Mouse (Mus musculus) forebrain, embryonic 14.5 days (tissue): Measurements from ENCODE around the gene Lpin3. TPM values are rescaled to one million over a fixed set of nuclear protein-coding genes. Genes with fewer than 3 reads are reported as not detected.
A peak's percentile ranks its signal among the peaks of the same experiment; 100 is the strongest.

Source experiments
- ATAC-seq: fragments of 200-750 bp; cut with Nextera tagmentation; 2 replicates; pipeline ENCODE4 v1.8.0; 2017; ENCODE audit warnings: mild to moderate bottlenecking, moderate library complexity
- DNase-seq: peaks from one replicate; pipeline ENCODE4 v3.0.0-alpha.2; 2015; ENCODE audit warnings: low spot score
- H3K27ac ChIP-seq: fragments of 300-500 bp; sonication (generic); 2 replicates; pipeline ENCODE4 v1.5.1; 2014; ENCODE audit warnings: low read depth, mild to moderate bottlenecking, control low read depth, low read length, moderate library complexity
- H3K27me3 ChIP-seq: fragments of 300-500 bp; sonication (generic); replicated peaks from 2 replicates; pipeline ENCODE4 v1.6.1; 2014; ENCODE audit warnings: low read length, control low read depth, mixed read lengths; ENCODE audit not compliant: control insufficient read depth, insufficient read depth
- H3K36me3 ChIP-seq: fragments of 300-500 bp; sonication (generic); 2 replicates; pipeline ENCODE4 v1.6.1; 2014; ENCODE audit warnings: low read length, control low read depth; ENCODE audit not compliant: control insufficient read depth, insufficient read depth
- H3K4me1 ChIP-seq: fragments of 300-500 bp; sonication (generic); 2 replicates; pipeline ENCODE4 v1.6.1; 2014; ENCODE audit warnings: antibody characterized with exemption, low read length, control low read depth; ENCODE audit not compliant: control insufficient read depth, insufficient read depth
- H3K4me2 ChIP-seq: fragments of 300-500 bp; sonication (generic); 2 replicates; pipeline ENCODE4 v1.6.1; 2014; ENCODE audit warnings: mild to moderate bottlenecking, control low read depth, low read length
- H3K4me3 ChIP-seq: fragments of 300-500 bp; sonication (generic); 2 replicates; pipeline ENCODE4 v1.5.1; 2014; ENCODE audit warnings: low read depth, low read length, control low read depth
- H3K9ac ChIP-seq: fragments of 300-500 bp; sonication (generic); 2 replicates; pipeline ENCODE4 v1.6.1; 2014; ENCODE audit warnings: mild to moderate bottlenecking, low read length, control low read depth, moderate library complexity
- H3K9me3 ChIP-seq: fragments of 300-500 bp; sonication (generic); replicated peaks from 2 replicates; pipeline ENCODE4 v1.6.1; 2016; ENCODE audit warnings: low read length, control low read depth, mixed read lengths; ENCODE audit not compliant: control insufficient read depth
- WGBS: fragments of 180-500 bp; shearing (Covaris S2); extraction: QIAGEN DNeasy Blood & Tissue Kit; methylation state at CpG from one replicate; pipeline ENCODE4 v1.1.7; 2014; 5-methylcytosine and 5-hydroxymethylcytosine counted together
- polyA plus RNA-seq: library from polyadenylated mRNA; unstranded; fragments of >200 nt; fragmentation: Nextera tagmentation; extraction: Ambion mirVana; gene quantifications from 2 replicates; pipeline ENCODE4 v1.2.1, GENCODE M21; 2014

The Lpin3 gene
- polyA plus RNA-seq, 1 experiment from 2014 or later, result 0.08 TPM

DNA sequence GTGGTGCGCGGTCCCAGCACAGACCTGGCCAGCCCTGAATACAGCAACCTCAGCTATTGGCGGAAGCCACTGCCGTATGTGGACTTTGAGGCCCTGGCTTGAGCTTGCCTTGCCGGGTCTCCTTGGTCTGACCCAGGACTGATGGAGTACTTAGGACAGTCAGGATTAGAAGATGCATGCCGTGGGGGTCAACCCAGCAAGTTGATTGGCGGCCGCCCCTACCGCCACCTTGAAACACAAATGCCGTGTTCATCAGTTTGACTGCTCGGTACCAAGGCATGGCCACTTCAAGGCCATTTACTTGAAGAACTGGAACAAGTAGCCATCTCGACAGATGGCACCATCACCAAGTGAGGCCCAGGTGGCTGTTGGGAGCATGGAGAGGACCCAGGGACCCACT lies 24.8 kb downstream of the Lpin3 start:
- H3K9ac ChIP-seq, result no peak overlapping the region
- H3K36me3 ChIP-seq, result no peaks in the 10 kb centered on the region
- H3K4me1 ChIP-seq, result no peaks in the 10 kb centered on the region
- H3K4me3 ChIP-seq, result no peak overlapping the region
- no peak overlapping the region for H3K4me2 ChIP-seq
- H3K9me3 ChIP-seq, result no peaks in the 10 kb centered on the region
- H3K27ac ChIP-seq, result no peak overlapping the region
- DNase-seq (no peak), ATAC-seq (no peak)
- peaks cover 3% of the 10 kb centered on the region for H3K27me3 ChIP-seq
- WGBS, result 97% methylated on average over 12 of the region's 12 CpGs

DNA sequence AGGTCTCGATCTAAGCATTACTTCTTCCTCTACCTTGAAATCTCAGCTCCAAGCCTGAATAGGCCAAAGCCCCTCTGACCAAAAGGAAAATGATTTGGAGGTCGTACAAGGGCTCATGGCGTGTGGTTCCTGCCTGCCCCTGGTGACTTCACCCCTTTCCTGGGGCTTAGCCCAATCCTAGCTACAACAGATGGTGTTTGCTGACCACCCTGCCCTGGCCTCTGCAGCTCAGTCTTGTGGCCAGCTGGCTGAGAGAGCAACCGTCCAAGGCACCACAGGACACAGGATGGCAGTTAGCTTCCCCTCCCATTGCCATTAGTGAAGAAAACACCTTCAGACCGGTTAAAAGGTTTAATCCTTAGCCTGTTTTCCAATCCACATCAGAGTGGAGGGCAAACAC lies 25.6 kb downstream of the Lpin3 start:
- peaks cover 6% of the 10 kb centered on the region for H3K27me3 ChIP-seq
- 83% methylated on average over 5 of the region's 5 CpGs for WGBS
- DNase-seq (no peak), ATAC-seq (no peak)
- no peaks in the 10 kb centered on the region for H3K9me3 ChIP-seq
- no peak overlapping the region for H3K27ac ChIP-seq
- no peak overlapping the region for H3K9ac ChIP-seq
- H3K4me3 ChIP-seq, result no peak overlapping the region
- H3K4me2 ChIP-seq, result no peak overlapping the region
- H3K4me1 ChIP-seq, result no peaks in the 10 kb centered on the region
- H3K36me3 ChIP-seq, result no peaks in the 10 kb centered on the region

DNA sequence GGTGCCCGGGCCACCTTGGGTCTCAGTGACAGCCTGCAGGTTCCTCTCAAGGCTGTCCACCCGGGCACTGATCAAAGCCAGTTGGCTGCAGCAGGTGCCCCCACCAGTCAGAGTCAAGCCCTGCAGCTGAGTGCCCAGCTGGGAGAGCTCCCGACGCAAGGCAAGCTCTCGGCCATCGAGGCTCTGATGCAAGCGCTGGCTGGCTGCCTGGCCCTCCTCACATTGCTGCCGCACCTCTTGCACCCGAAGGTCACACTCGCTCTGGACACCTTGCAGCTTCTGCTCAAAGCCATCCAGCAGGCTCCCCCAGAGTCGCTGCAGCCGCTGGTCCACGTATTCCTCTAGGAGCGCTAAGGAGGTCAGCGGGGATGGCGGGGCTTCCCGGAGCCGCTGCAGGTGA lies 28.1 kb downstream of the Lpin3 start:
- no peaks in the 10 kb centered on the region for H3K36me3 ChIP-seq
- no peaks in the 10 kb centered on the region for H3K9me3 ChIP-seq
- no peak for DNase-seq
- H3K4me3 ChIP-seq, result no peak overlapping the region
- no peak overlapping the region for H3K9ac ChIP-seq
- 66% methylated on average over 18 of the region's 18 CpGs for WGBS
- H3K4me1 ChIP-seq, result peaks cover 9% of the 10 kb centered on the region; the same call in 1 of the 2 replicates
- peaks cover 25% of the 10 kb centered on the region for H3K27me3 ChIP-seq
- no peak overlapping the region for H3K4me2 ChIP-seq
- ATAC-seq, result no peak
- H3K27ac ChIP-seq, result no peak overlapping the region

DNA sequence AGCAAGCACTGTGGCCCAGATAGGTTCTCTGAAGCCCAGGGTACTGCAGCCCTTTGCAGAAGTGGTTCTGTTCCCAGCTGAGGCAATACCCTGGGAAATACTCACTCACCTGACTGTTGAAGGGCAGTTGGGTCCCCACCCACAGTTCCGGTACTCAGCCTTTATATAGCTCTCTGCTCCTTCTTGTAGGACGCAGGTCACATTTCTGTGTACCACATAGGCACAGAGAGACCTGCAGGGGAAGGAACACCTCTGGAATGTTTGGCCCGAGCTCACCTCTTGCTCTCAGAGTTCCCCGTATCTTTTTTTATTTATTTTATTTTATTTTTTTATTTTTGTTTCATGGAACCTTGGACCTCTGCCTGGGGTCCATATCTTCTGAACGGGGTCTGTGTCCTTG lies 30.2 kb downstream of the Lpin3 start:
- Histone ChIP-seq H3K4me1 (peaks cover 9% of the 10 kb centered on the region; the same call in 1 of the 2 replicates), H3K27me3 (peaks cover 25% of the 10 kb centered on the region), H3K9ac (no peak overlapping the region), H3K9me3 (no peaks in the 10 kb centered on the region), H3K27ac (no peak overlapping the region), H3K4me3 (no peak overlapping the region), H3K36me3 (no peaks in the 10 kb centered on the region), H3K4me2 (no peak overlapping the region)
- 91% methylated on average over 5 of the region's 5 CpGs for WGBS
- no peak for DNase-seq
- no peak for ATAC-seq

DNA sequence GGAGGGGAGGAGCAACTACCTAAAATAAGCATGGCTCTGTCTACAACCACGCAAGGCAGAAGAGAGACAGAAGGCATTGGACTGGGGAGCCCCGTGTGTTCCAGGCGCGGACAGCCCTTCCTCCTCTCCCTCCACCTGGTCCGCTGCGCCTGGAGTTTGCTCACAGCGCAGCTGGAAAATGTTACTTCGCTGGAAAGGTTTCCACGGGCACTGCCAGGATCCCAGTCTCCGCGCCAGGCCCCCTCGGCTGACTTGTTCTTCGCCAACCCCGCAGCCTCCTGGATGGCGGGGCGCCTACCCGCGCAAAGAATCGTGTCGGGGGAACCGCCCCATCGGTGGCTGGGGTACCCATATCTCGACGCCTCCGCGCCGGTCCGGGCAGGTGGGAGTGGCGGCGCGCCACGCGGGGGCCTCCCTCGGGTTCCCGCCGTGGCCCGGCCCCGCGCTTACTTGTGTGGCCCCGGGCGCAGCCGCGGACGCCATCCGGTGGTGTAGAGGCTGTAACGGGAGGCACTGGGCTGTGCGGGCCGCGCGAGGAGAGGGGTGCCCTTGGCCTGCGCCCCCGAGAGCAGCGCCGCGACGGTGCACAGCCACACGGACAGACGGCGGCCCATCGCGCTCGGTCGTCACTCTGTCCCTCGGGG lies 31.2 kb downstream of the Lpin3 start:
- 2% methylated on average over 50 of the region's 64 CpGs for WGBS
- no peaks in the 10 kb centered on the region for H3K36me3 ChIP-seq
- H3K4me3 ChIP-seq, result peak overlapping the region; percentile 43
- H3K4me1 ChIP-seq, result peaks cover 9% of the 10 kb centered on the region; the same call in 1 of the 2 replicates
- H3K27me3 ChIP-seq, result peaks cover 25% of the 10 kb centered on the region
- H3K9me3 ChIP-seq, result no peaks in the 10 kb centered on the region
- peak overlapping the region; percentile 54 for H3K9ac ChIP-seq
- H3K4me2 ChIP-seq, result peak overlapping the region; percentile 83
- H3K27ac ChIP-seq, result no peak overlapping the region
- peak; percentile 19 for DNase-seq
- ATAC-seq, result peak; percentile 57

DNA sequence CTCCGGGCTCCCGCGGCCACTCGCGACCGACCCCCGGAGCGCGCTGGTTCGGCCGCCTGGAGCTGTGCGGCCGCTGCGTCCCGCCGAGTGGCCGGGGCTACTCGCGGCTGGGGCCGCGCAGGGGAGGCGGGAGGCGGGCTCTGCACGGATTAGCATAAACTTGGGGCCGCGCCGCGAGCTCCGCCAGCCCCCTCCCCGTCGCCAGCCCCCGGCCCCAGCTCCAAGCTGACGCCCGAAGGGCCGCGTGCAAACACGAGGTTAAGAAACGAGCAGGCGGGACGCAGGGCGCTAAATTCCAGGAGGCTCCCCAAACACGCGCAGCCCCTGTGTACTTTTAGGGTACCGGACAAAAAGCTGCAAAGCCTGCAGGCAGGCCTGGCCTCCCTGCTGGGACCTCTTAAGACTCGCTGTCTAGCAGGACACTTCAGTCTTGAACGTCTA lies 31.8 kb downstream of the Lpin3 start, which contains the start of gene Emilin3:
Gene Emilin3 (minus strand): TSS at position 98 of the 441 bp plus-strand sequence.
- peak; percentile 64 for ATAC-seq
- Histone ChIP-seq H3K27ac (no peak within 1 kb of the TSS), H3K9me3 (no peaks in the 10 kb centered on the region), H3K4me1 (peaks cover 10% of the 10 kb centered on the region; the same call in 1 of the 2 replicates), H3K27me3 (peaks cover 25% of the 10 kb centered on the region), H3K4me3 (peak within 1 kb of the TSS; percentile 43), H3K4me2 (peak within 1 kb of the TSS; percentile 83), H3K36me3 (no peaks in the 10 kb centered on the region), H3K9ac (peak within 1 kb of the TSS; percentile 54)
- WGBS, result under 1% methylated on average over 44 of the region's 46 CpGs
- DNase-seq, result peak; percentile 39

DNA sequence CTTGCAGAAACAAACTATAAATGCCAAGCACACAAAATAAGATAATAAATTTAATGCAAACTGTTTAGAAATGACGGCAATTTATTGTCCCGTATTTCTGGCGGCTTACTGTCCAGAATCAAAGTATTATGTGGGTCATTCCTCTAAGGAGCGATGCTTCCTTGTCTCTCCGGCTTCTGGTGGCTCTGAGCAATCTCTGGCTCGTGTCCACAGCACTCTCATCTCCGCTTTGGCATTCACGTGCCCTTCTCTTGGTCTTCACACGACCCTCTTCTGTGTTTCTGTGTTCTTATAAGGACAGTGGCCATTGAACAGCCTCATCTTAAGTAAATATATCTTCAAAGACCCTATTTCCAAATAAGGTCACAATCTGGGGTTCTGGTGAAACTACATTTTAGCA lies 34.2 kb downstream of the Lpin3 start:
- Histone ChIP-seq H3K4me3 (no peak overlapping the region), H3K4me1 (peaks cover 11% of the 10 kb centered on the region; the same call in 1 of the 2 replicates), H3K27ac (no peak overlapping the region), H3K27me3 (peaks cover 25% of the 10 kb centered on the region), H3K9me3 (no peaks in the 10 kb centered on the region), H3K9ac (no peak overlapping the region), H3K4me2 (no peak overlapping the region), H3K36me3 (no peaks in the 10 kb centered on the region)
- ATAC-seq, result no peak
- 85% methylated on average over 9 of the region's 9 CpGs for WGBS
- no peak for DNase-seq

DNA sequence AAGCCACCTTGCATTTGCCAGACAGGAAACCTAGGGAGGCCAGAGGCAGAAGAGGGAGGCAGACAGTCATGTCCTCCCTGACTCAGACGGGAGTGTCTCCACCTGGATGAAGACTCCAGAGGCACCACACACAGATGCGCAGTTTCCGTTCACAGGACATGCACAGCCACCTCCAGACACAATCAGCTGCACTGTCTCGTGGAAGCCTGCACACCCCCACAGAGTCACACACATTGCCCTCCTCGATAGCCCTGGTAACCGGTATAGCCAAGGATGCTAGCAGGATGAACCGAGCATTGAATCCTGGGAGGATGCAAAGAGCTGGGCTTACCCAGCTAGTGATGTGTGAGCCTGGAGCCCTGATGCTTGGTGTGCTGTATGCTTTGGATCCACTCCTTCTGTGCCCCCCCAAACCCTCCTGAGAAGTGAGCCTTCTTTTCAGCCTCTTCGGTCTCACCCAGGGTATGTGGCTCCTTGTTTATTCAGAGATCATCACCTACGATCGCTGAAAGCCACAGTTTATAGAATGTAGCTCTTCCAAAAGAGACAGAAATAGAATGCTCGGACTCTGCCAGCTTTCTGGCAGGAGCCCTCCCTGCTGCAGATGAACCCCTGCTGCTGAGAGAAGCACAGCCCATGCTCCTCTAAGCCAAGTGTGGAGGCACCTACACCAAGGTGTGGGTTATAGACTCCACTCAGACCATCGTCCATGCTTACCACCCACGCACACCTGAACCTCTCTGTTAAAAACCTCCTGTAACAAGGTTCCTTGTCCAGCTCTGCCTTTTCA lies 35.5 kb downstream of the Lpin3 start:
- H3K27me3 ChIP-seq, result peaks cover 20% of the 10 kb centered on the region
- ATAC-seq, result no peak
- H3K9me3 ChIP-seq, result no peaks in the 10 kb centered on the region
- H3K4me3 ChIP-seq, result no peak overlapping the region
- H3K4me2 ChIP-seq, result no peak overlapping the region
- H3K36me3 ChIP-seq, result no peaks in the 10 kb centered on the region
- DNase-seq, result no peak
- H3K27ac ChIP-seq, result no peak overlapping the region
- H3K4me1 ChIP-seq, result peaks cover 11% of the 10 kb centered on the region; the same call in 1 of the 2 replicates
- no peak overlapping the region for H3K9ac ChIP-seq
- 80% methylated on average over 13 of the region's 13 CpGs for WGBS

DNA sequence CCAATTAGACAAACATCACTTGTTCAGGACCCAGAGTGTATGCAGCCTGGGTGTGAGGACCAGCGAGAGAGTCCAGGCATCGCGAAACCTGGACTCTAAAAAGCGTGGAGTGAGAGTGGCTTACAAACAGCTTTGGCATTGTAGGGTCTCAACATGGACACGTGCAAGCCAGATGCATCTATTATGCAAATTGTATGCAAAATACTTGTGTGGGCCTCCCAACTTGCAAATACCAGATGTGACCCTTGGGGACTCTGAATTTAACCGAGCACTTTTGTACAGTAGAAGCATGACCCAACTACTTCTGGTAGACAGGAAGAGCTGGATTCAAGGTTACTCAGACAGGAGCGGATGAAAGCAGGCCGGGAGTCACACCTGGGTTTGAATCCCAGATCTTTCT lies 36.2 kb downstream of the Lpin3 start:
- Histone ChIP-seq H3K4me1 (peaks cover 11% of the 10 kb centered on the region; the same call in 1 of the 2 replicates), H3K27ac (no peak overlapping the region), H3K36me3 (no peaks in the 10 kb centered on the region), H3K9ac (no peak overlapping the region), H3K27me3 (peaks cover 14% of the 10 kb centered on the region), H3K4me3 (no peak overlapping the region), H3K9me3 (no peaks in the 10 kb centered on the region), H3K4me2 (no peak overlapping the region)
- DNase-seq (peak; percentile 24), ATAC-seq (0 out of 2 replicates have a peak, but pooled peaks have one; percentile 17)
- 60% methylated on average over 8 of the region's 8 CpGs for WGBS
